Mouse (Mus musculus) embryonic facial prominence, embryonic 10.5 days (tissue): Measurements from ENCODE around the gene Lrch2. TPM values are rescaled to one million over a fixed set of nuclear protein-coding genes. Genes with fewer than 3 reads are reported as not detected.

Experiments
- DNase-seq: peaks from one replicate; pipeline ENCODE4 v3.0.0-alpha.2; 2017; ENCODE audit warnings: low spot score
- H3K27ac ChIP-seq: fragments of 300-500 bp; sonication (generic); replicated peaks from 2 replicates; pipeline ENCODE4 v1.5.1; 2016; ENCODE audit warnings: mild to moderate bottlenecking
- H3K27me3 ChIP-seq: fragments of 300-500 bp; sonication (generic); replicated peaks from 2 replicates; pipeline ENCODE4 v1.6.1; 2016; ENCODE audit warnings: low read depth, mild to moderate bottlenecking; ENCODE audit not compliant: poor library complexity, severe bottlenecking
- H3K36me3 ChIP-seq: fragments of 300-500 bp; sonication (generic); replicated peaks from 2 replicates; pipeline ENCODE4 v1.6.1; 2016; ENCODE audit warnings: mild to moderate bottlenecking, moderate library complexity
- H3K4me1 ChIP-seq: fragments of 300-500 bp; sonication (generic); 2 replicates; pipeline ENCODE4 v1.6.1; 2016
- H3K4me3 ChIP-seq: fragments of 300-500 bp; sonication (generic); 2 replicates; pipeline ENCODE4 v1.5.1; 2016; ENCODE audit warnings: mild to moderate bottlenecking, moderate library complexity
- H3K9me3 ChIP-seq: fragments of 300-500 bp; sonication (generic); 2 replicates; pipeline ENCODE4 v1.6.1; 2016; ENCODE audit warnings: mild to moderate bottlenecking
- WGBS: fragments of 180-500 bp; shearing (Covaris S2); methylation state at CpG from one replicate; pipeline ENCODE4 v1.1.7; 2016; 5-methylcytosine and 5-hydroxymethylcytosine counted together
- polyA plus RNA-seq: library from polyadenylated mRNA; unstranded; fragments of >200 nt; fragmentation: Nextera tagmentation; extraction: Ambion mirVana; gene quantifications from 2 replicates; pipeline ENCODE4 v1.2.1, GENCODE M21; 2016

Gene Lrch2
- polyA plus RNA-seq, 1 experiment from 2014 or later, result 5.6 TPM

- no peak for DNase-seq
- H3K27me3 ChIP-seq, result no peaks in the 10 kb centered on the region
- 48% methylated on average over 1 of the region's 1 CpGs for WGBS
- H3K4me1 ChIP-seq, result no peaks in the 10 kb centered on the region
- H3K9me3 ChIP-seq, result no peaks in the 10 kb centered on the region
- no peaks in the 10 kb centered on the region for H3K36me3 ChIP-seq
- no peak within 1 kb of the TSS for H3K4me3 ChIP-seq
- H3K27ac ChIP-seq, result no peak within 1 kb of the TSS
Observed at GRCm38 (mm10) chrX:147429129-147429528, 124.8 kb downstream of the Lrch2 start, which contains the start of gene Il13ra2. Gene Il13ra2 (minus strand): TSS chrX:147429192.

Other genes starting within 250 kb of the Lrch2 start
- gene Il13ra2, start 124.9 kb downstream of the Lrch2 start, polyA plus RNA-seq, result not detected in 2 replicates
- gene Vmn1r239-ps, start 100.4 kb downstream of the Lrch2 start, polyA plus RNA-seq, result not detected in 2 replicates
- not detected in 2 replicates for gene Gm15128, start 211.9 kb upstream of the Lrch2 start, polyA plus RNA-seq